Mouse (Mus musculus) midbrain, embryonic 15.5 days (tissue): ENCODE measurements at regions not wholly inside any gene's neighbourhood (a gene's known extent, or its start where the extent isn't known, plus 50 kb on each side); places are given as distances from the start of the nearest gene placed in this dataset.
A peak's percentile ranks its signal among the peaks of the same experiment; 100 is the strongest.
"Not testable (repeated sequence)": the region's sequence is repeated elsewhere in the genome, so short reads cannot be mapped to it uniquely, and the experiment has no call there.

Source experiments
- ATAC-seq: fragments of 200-750 bp; cut with Nextera tagmentation; replicated peaks from 2 replicates; pipeline ENCODE4 v1.8.0; 2017; ENCODE audit warnings: moderate TSS enrichment
- H3K27ac ChIP-seq: fragments of 300-500 bp; sonication (generic); 2 replicates; pipeline ENCODE4 v1.5.1; 2015; ENCODE audit warnings: mild to moderate bottlenecking, inconsistent platforms
- H3K27me3 ChIP-seq: fragments of 300-500 bp; sonication (generic); replicated peaks from 2 replicates; pipeline ENCODE4 v1.6.1; 2015; ENCODE audit warnings: inconsistent platforms
- H3K36me3 ChIP-seq: fragments of 300-500 bp; sonication (generic); replicated peaks from 2 replicates; pipeline ENCODE4 v1.6.1; 2015; ENCODE audit warnings: inconsistent platforms
- H3K4me1 ChIP-seq: fragments of 300-500 bp; sonication (generic); 2 replicates; pipeline ENCODE4 v1.6.1; 2015; ENCODE audit warnings: inconsistent platforms
- H3K4me2 ChIP-seq: fragments of 300-500 bp; sonication (generic); 2 replicates; pipeline ENCODE4 v1.6.1; 2015; ENCODE audit warnings: inconsistent platforms, mild to moderate bottlenecking, moderate library complexity
- H3K4me3 ChIP-seq: fragments of 300-500 bp; sonication (generic); 2 replicates; pipeline ENCODE4 v1.5.1; 2015; ENCODE audit warnings: mild to moderate bottlenecking, inconsistent platforms
- H3K9ac ChIP-seq: fragments of 300-500 bp; sonication (generic); 2 replicates; pipeline ENCODE4 v1.6.1; 2015; ENCODE audit warnings: mild to moderate bottlenecking, inconsistent platforms
- H3K9me3 ChIP-seq: fragments of 300-500 bp; sonication (generic); 2 replicates; pipeline ENCODE4 v1.6.1; 2016; ENCODE audit warnings: inconsistent platforms
- WGBS: fragments of 180-500 bp; shearing (Covaris S2); methylation state at CpG from one replicate; pipeline ENCODE4 v1.1.7; 2015; ENCODE audit warnings: mixed read lengths; 5-methylcytosine and 5-hydroxymethylcytosine counted together

- H3K4me3 ChIP-seq: peak overlapping the region; percentile 37
- not testable (repeated sequence) for H3K9me3 ChIP-seq, H3K27ac ChIP-seq, H3K9ac ChIP-seq, H3K36me3 ChIP-seq, ATAC-seq, H3K4me1 ChIP-seq, H3K27me3 ChIP-seq, H3K4me2 ChIP-seq
- WGBS: 1% methylated on average over 30 of the region's 39 CpGs
These were observed 375.5 kb upstream of the Asap2 start for GRCm38 (mm10) chr12:20614766-20615165.
